Mouse (Mus musculus) neural tube, embryonic 14.5 days (tissue): ENCODE results near the gene Phospho2. TPM values are rescaled to one million over a fixed set of nuclear protein-coding genes. Genes with fewer than 3 reads are reported as not detected.
A peak's percentile ranks its signal among the peaks of the same experiment; 100 is the strongest.

Source experiments
- ATAC-seq: fragments of 200-750 bp; cut with Nextera tagmentation; 2 replicates; pipeline ENCODE4 v1.8.0; 2017; ENCODE audit warnings: low read depth, mild to moderate bottlenecking, moderate TSS enrichment, moderate library complexity
- H3K27ac ChIP-seq: fragments of 300-500 bp; sonication (generic); 2 replicates; pipeline ENCODE4 v1.5.1; 2014; ENCODE audit warnings: low read depth, mild to moderate bottlenecking, control low read depth, low read length, moderate library complexity, mixed read lengths
- H3K27me3 ChIP-seq: fragments of 300-500 bp; sonication (generic); 2 replicates; pipeline ENCODE4 v1.6.1; 2014; ENCODE audit warnings: low read length; ENCODE audit not compliant: control insufficient read depth, insufficient read depth
- H3K36me3 ChIP-seq: fragments of 300-500 bp; sonication (generic); 2 replicates; pipeline ENCODE4 v1.6.1; 2014; ENCODE audit warnings: low read length, mixed read lengths; ENCODE audit not compliant: control insufficient read depth, insufficient read depth
- H3K4me1 ChIP-seq: fragments of 300-500 bp; sonication (generic); 2 replicates; pipeline ENCODE4 v1.6.1; 2014; ENCODE audit warnings: low read length; ENCODE audit not compliant: control insufficient read depth, insufficient read depth
- H3K4me2 ChIP-seq: fragments of 300-500 bp; sonication (generic); 2 replicates; pipeline ENCODE4 v1.6.1; 2014; ENCODE audit warnings: mild to moderate bottlenecking, low read depth, low read length, control low read depth
- H3K4me3 ChIP-seq: fragments of 300-500 bp; sonication (generic); 2 replicates; pipeline ENCODE4 v1.5.1; 2014; ENCODE audit warnings: low read depth, low read length, control low read depth, mixed read lengths
- H3K9ac ChIP-seq: fragments of 300-500 bp; sonication (generic); replicated peaks from 2 replicates; pipeline ENCODE4 v1.6.1; 2014; ENCODE audit warnings: low read depth, mild to moderate bottlenecking, control low read depth, low read length, mixed read lengths
- H3K9me3 ChIP-seq: fragments of 300-500 bp; sonication (generic); 2 replicates; pipeline ENCODE4 v1.6.1; 2016; ENCODE audit warnings: low read length; ENCODE audit not compliant: control insufficient read depth
- WGBS: fragments of 180-500 bp; shearing (Covaris S2); extraction: QIAGEN DNeasy Blood & Tissue Kit; methylation state at CpG from one replicate; pipeline ENCODE4 v1.1.7; 2014; 5-methylcytosine and 5-hydroxymethylcytosine counted together
- polyA plus RNA-seq: library from polyadenylated mRNA; unstranded; fragments of >200 nt; fragmentation: Nextera tagmentation; extraction: Ambion mirVana; gene quantifications from 2 replicates; pipeline ENCODE4 v1.2.1, GENCODE M21; 2014

The Phospho2 gene
- polyA plus RNA-seq = 38.2 and 41.9 TPM in 2 replicates

DNA sequence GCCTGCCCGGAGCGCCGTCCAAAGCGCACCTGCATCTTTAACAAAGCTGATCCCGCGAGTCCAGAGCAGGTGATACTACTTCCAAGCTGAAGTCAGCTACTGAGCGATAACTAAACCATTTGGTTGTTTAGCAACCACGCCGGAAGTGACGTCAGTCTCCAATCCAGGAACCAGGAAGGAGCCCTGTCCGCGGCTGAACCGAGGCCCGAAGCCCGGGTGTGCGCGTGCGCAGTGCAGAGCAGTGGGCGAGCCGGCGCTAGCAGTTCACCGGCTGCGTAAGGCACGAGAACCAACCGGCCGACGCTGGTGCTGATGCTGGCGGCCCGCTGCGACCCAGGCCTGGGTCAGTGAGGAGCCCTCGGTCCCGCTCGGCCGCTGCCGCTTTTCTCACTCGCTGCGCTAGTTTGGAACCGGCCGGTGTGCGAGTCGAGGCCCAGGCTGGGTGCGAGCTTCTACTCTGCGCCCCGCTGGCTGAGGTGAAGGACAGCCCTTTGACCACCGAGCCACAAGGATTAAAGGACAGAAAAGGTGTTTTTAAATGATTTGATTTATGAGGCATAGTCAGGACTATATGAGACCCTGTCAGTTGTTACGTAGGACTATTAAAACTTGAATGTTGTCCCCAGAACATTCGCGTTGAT is at the start of gene Phospho2, which contains the start of gene Ccdc173:
Gene Phospho2, plus strand, starts transcription at position 195 of the 641 bp plus-strand sequence.
Gene Ccdc173, minus strand, starts transcription at position 147 of the 641 bp plus-strand sequence.
- Histone ChIP-seq H3K36me3 (no peaks in the 10 kb centered on the region; the same call in 1 of the 2 replicates), H3K9ac (peak within 1 kb of the TSS; percentile 68), H3K4me3 (peak within 1 kb of the TSS; percentile 73), H3K27me3 (no peaks in the 10 kb centered on the region), H3K27ac (peak within 1 kb of the TSS; percentile 87), H3K4me2 (peak within 1 kb of the TSS; percentile 96), H3K4me1 (peaks cover 5% of the 10 kb centered on the region; the same call in 1 of the 2 replicates), H3K9me3 (no peaks in the 10 kb centered on the region)
- WGBS = 1% methylated on average over 48 of the region's 48 CpGs
- peak; percentile 96 for ATAC-seq

DNA sequence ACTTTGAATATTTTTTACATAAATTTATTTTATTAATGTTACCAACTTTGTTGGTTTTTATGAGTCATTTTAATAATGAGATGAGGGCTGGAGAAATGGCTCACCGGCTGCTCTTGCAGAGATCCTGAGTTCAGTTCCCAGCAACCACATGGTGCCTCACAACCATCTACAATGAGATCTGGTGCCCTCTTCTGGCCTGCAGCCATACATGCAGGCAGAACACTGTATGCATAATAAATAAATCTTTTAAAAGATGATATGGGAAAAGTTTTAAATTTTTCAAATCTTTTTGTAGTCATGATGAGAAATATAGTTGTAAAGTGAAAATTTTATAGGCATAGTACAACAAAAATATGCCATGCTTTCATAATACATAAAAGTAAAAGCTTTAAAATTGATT is 44.3 kb upstream of the Phospho2 start:
- 84% methylated on average over 1 of the region's 1 CpGs for WGBS
- Histone ChIP-seq H3K4me3 (no peak overlapping the region), H3K27me3 (no peaks in the 10 kb centered on the region), H3K4me2 (no peak overlapping the region), H3K9me3 (no peaks in the 10 kb centered on the region), H3K4me1 (no peaks in the 10 kb centered on the region), H3K36me3 (peaks cover 33% of the 10 kb centered on the region; the same call in 1 of the 2 replicates), H3K9ac (no peak overlapping the region), H3K27ac (no peak overlapping the region)
- ATAC-seq = no peak

DNA sequence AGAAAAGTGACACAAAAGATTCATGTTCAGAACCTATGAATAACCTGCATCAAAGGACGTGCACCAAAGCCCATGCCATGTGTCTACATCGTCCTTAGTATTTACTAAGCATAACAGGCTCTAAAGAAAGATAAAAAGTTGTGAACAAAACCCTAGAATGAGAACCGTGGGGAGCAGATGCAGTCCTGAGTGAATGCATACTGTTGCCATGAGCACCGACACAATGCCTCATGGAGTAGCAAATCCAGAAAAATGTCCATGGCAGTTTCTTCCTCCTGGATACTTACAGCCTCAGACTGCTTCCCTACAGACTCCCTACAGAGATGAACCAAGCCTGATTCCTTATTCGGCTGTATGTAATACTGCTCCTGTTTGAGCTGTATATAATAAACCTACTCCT is 28.4 kb upstream of the Phospho2 start:
- Histone ChIP-seq H3K27ac (no peak overlapping the region), H3K4me3 (no peak overlapping the region), H3K4me2 (no peak overlapping the region), H3K4me1 (no peaks in the 10 kb centered on the region), H3K9me3 (no peaks in the 10 kb centered on the region), H3K27me3 (no peaks in the 10 kb centered on the region), H3K9ac (no peak overlapping the region), H3K36me3 (no peaks in the 10 kb centered on the region)
- 20% methylated on average over 5 of the region's 5 CpGs for WGBS
- ATAC-seq = no peak

DNA sequence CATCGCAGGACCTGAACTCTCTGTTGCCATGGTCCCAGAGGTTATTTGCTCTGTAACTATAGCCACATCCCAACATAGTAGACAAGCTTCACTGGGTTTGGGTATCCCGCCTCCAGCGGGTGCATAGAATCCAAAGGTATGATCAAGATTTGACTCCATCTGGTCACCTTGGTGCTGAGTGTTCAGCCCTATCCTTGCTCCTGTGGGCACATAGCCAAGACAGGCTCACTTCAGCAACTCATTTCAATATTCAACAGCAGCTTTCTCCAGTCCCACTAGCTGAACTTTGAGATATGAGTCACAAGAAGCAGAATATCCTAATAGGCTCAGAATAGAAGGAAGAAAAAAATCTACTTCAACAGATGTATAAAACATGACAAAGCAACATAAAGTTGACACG is 26.1 kb upstream of the Phospho2 start:
- Histone ChIP-seq H3K4me1 (no peaks in the 10 kb centered on the region), H3K36me3 (no peaks in the 10 kb centered on the region), H3K27me3 (no peaks in the 10 kb centered on the region), H3K9me3 (no peaks in the 10 kb centered on the region), H3K27ac (no peak overlapping the region), H3K4me2 (no peak overlapping the region), H3K4me3 (no peak overlapping the region), H3K9ac (no peak overlapping the region)
- no peak for ATAC-seq
- 92% methylated on average over 4 of the region's 4 CpGs for WGBS

DNA sequence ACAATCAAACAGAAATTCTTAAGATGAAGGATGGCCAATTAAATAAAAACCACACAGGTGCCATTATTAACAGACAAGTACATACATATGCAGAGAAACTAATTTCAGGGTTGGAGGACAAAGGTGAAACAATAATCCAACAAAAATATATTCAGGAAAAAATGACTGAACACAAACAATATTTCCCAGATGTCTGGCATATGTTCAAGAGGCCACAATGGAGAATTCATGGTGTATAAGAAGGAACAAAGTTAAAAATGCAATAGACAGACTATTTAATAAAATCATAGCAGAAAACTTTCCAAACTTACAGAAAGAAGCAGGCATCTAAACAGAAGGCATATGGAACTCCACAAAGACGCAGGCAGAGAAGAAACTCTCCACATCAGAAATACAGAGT is 24.7 kb upstream of the Phospho2 start:
- WGBS = 94% methylated on average over 1 of the region's 1 CpGs
- no peak overlapping the region for H3K4me2 ChIP-seq
- no peak for ATAC-seq
- no peaks in the 10 kb centered on the region for H3K4me1 ChIP-seq
- no peaks in the 10 kb centered on the region for H3K27me3 ChIP-seq
- no peak overlapping the region for H3K9ac ChIP-seq
- H3K9me3 ChIP-seq = no peaks in the 10 kb centered on the region
- H3K36me3 ChIP-seq = no peaks in the 10 kb centered on the region
- no peak overlapping the region for H3K27ac ChIP-seq
- H3K4me3 ChIP-seq = no peak overlapping the region

DNA sequence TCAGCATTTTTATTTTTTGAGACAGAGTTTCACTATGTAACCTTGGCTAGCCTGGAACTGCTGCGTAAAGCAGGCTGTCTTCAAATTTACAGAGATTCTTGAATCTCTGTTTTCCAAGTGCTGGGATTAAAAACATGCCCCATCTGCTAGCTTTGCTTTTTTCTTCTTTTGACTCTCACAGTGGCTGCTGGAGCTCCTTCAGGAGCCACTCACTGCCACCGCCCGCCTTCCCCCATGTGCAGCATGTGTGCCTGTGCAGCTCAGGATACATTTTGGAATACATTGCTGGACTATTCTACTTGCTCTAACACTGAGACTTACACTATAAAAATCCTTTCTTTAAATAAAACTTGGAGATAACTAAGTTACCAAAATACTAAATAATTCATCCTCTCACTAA is 16.1 kb upstream of the Phospho2 start:
- Histone ChIP-seq H3K9ac (no peak overlapping the region), H3K36me3 (no peaks in the 10 kb centered on the region), H3K4me1 (no peaks in the 10 kb centered on the region), H3K9me3 (no peaks in the 10 kb centered on the region), H3K4me3 (no peak overlapping the region), H3K27me3 (no peaks in the 10 kb centered on the region), H3K4me2 (no peak overlapping the region), H3K27ac (no peak overlapping the region)
- no peak for ATAC-seq
- 99% methylated on average over 3 of the region's 3 CpGs for WGBS

DNA sequence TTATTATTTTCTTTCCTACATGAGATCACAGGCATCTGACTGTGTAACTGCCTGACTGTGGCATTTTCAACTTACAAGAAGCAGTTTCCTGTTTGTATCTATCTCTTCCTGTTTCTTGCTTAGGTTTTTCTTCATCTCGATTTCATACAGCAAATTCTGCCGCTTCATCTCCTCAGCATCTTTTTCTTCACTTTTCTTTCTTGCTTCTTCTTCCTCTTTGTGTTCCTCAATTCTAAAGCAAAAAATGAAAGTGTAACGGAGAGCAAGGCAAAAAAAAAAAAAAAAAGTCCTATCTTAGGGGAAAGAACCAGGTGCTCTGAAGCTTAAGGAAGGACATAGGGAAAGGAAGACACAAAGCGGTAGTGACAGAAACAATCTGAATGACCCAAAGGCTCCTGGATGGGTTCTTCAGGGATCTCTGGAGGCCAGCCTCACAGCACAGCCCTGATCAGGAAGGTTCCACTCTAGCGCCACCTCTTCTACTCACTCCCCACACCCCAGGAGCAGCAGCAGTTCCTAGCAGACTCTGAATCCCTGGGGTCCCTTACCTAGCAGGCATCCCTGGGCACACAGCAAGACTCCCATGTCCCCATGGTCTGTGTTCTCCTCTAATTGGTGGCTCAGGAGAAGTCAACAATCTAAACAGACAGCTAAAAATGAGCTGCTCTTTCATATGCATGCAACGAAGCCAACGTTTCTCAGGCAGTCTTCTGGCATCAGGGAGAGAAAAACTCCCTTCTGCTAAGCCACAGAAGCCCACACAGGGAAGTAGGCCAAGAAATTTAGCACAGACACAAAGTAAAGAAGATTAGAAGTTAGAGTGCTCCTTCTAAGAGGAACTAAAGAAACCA is 11.2 kb upstream of the Phospho2 start:
- H3K36me3 ChIP-seq = 0 out of 2 replicates have a peak, but pooled peaks cover 6% of the 10 kb centered on the region
- WGBS = 75% methylated on average over 7 of the region's 7 CpGs
- no peak overlapping the region for H3K27ac ChIP-seq
- no peaks in the 10 kb centered on the region for H3K4me1 ChIP-seq
- no peaks in the 10 kb centered on the region for H3K27me3 ChIP-seq
- no peaks in the 10 kb centered on the region for H3K9me3 ChIP-seq
- H3K4me2 ChIP-seq = no peak overlapping the region
- no peak overlapping the region for H3K4me3 ChIP-seq
- no peak for ATAC-seq
- H3K9ac ChIP-seq = no peak overlapping the region

DNA sequence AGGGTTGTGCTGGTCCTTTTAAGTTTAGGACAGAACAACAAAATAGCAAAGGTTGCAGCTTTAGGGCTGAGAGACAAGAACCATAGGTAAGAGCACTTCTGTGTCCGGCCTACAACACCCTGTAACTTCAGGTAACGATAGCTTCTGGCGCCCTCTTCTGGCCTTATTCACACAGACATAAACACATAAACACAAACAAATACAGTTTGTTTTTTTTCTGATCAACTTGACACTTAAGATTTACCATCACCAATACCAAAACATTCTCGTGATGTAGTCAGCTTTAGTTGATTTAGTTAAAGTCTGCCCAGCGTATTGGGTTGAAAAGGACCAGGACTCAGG is 10.6 kb upstream of the Phospho2 start:
- Histone ChIP-seq H3K4me3 (no peak overlapping the region), H3K27me3 (no peaks in the 10 kb centered on the region), H3K9me3 (no peaks in the 10 kb centered on the region), H3K36me3 (0 out of 2 replicates have a peak, but pooled peaks cover 6% of the 10 kb centered on the region), H3K9ac (no peak overlapping the region), H3K4me1 (no peaks in the 10 kb centered on the region), H3K4me2 (no peak overlapping the region), H3K27ac (no peak overlapping the region)
- 45% methylated on average over 5 of the region's 5 CpGs for WGBS
- no peak for ATAC-seq

DNA sequence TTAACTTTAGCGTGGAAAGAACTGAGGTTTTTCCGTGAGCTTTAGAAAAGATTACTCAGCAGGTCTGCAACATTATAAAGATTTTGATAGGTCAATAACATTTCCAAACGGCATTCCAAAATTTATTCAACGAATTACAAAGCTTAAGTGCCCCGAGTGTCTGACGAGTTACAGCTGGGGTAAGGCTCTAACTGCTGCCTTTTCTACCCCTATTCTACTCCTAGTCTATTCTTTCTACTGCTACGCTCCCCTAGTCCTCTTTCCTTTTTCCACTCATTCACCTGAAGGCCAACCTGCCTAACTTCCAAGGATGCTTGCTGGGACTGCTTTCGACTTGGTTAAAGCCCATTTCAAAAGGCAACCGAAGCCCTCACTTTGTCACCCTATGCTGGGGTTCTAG is 449 bp upstream of the Phospho2 start:
- Histone ChIP-seq H3K27me3 (no peaks in the 10 kb centered on the region), H3K36me3 (no peaks in the 10 kb centered on the region; the same call in 1 of the 2 replicates), H3K9me3 (no peaks in the 10 kb centered on the region), H3K27ac (peak overlapping the region; percentile 87), H3K4me3 (peak overlapping the region; percentile 73), H3K4me1 (peaks cover 5% of the 10 kb centered on the region; the same call in 1 of the 2 replicates), H3K9ac (peak overlapping the region; percentile 68), H3K4me2 (peak overlapping the region; percentile 96)
- peak; percentile 19; the same call in 1 of the 2 replicates for ATAC-seq
- WGBS = 28% methylated on average over 9 of the region's 9 CpGs
